Mouse (Mus musculus) midbrain, postnatal 0 days (tissue): ENCODE measurements at regions not wholly inside any gene's neighbourhood (a gene's known extent, or its start where the extent isn't known, plus 50 kb on each side); places are given as distances from the start of the nearest gene placed in this dataset.

ENCODE experiments used
- ATAC-seq: fragments of 200-750 bp; cut with Nextera tagmentation; 2 replicates; pipeline ENCODE4 v1.8.0; 2017; ENCODE audit warnings: moderate number of reproducible peaks, mild to moderate bottlenecking, moderate TSS enrichment, moderate library complexity; ENCODE audit not compliant: low FRiP score
- DNase-seq: peaks from one replicate; pipeline ENCODE4 v3.0.0-alpha.2; 2015; ENCODE audit warnings: low spot score
- H3K27ac ChIP-seq: fragments of 300-500 bp; sonication (generic); 2 replicates; pipeline ENCODE4 v1.5.1; 2014; ENCODE audit warnings: low read depth, mild to moderate bottlenecking, low read length, mixed read lengths
- H3K27me3 ChIP-seq: fragments of 300-500 bp; sonication (generic); 2 replicates; pipeline ENCODE4 v1.6.1; 2014; ENCODE audit warnings: low read length, control low read depth, mixed read lengths; ENCODE audit not compliant: insufficient read depth
- H3K36me3 ChIP-seq: fragments of 300-500 bp; sonication (generic); 2 replicates; pipeline ENCODE4 v1.6.1; 2014; ENCODE audit warnings: low read length, control low read depth, mixed read lengths; ENCODE audit not compliant: insufficient read depth
- H3K4me1 ChIP-seq: fragments of 300-500 bp; sonication (generic); 2 replicates; pipeline ENCODE4 v1.6.1; 2014; ENCODE audit warnings: mild to moderate bottlenecking, control low read depth, antibody characterized with exemption, low read length, mixed read lengths; ENCODE audit not compliant: insufficient read depth
- H3K4me2 ChIP-seq: fragments of 300-500 bp; sonication (generic); 2 replicates; pipeline ENCODE4 v1.6.1; 2014; ENCODE audit warnings: low read depth, mild to moderate bottlenecking, low read length, mixed read lengths; ENCODE audit not compliant: poor library complexity, severe bottlenecking
- H3K4me3 ChIP-seq: fragments of 300-500 bp; sonication (generic); 2 replicates; pipeline ENCODE4 v1.5.1; 2014; ENCODE audit warnings: low read depth, mild to moderate bottlenecking, low read length, moderate library complexity
- H3K9ac ChIP-seq: fragments of 300-500 bp; sonication (generic); replicated peaks from 2 replicates; pipeline ENCODE4 v1.6.1; 2014; ENCODE audit warnings: mild to moderate bottlenecking, low read length, moderate library complexity, mixed read lengths; ENCODE audit not compliant: poor library complexity, severe bottlenecking
- H3K9me3 ChIP-seq: fragments of 300-500 bp; sonication (generic); 2 replicates; pipeline ENCODE4 v1.6.1; 2016; ENCODE audit warnings: low read length, control low read depth
- CTCF ChIP-seq: IDR thresholded peaks from 2 replicates; pipeline ENCODE4 v1.5.1; 2016; ENCODE audit warnings: antibody characterized with exemption, mild to moderate bottlenecking
- WGBS: fragments of 180-500 bp; shearing (Covaris S2); extraction: QIAGEN DNeasy Blood & Tissue Kit; methylation state at CpG from one replicate; pipeline ENCODE4 v1.1.7; 2014; 5-methylcytosine and 5-hydroxymethylcytosine counted together

DNA sequence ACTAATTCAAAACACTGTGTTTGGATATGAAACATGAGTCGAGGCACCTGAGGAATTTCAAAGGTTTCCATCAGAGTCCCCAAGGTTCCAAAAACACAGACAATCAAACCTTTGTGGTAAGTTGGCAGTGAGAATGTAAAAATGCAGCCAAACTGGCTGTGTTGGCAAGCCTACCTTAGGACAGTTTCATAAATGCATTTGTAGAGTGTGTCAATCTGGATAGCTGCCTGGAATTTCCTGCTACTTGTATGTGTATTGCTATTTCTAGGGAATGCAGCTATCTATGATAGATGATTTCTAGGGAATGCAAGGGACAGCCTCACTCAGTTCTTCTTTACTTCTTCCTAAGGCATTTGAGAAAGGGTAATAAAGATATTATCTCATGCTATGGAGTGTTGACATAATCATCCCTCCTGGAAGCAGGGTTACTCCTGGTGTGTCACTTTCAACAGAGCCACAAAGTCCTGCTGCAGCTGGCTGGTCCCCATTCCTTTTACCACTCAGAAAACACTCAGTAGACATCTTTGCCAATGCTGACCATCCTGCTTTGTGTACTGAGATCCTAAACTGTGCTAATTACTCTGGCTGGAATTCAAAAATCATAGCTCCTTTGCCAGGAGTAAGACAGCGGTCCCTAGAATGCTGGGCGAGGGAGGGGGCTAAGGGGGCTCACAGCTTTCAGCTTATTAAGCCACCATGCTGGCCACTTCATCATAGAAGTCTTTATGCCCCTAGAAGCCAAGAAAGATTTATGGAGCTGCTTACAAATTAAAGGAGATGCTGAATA, 261.4 kb upstream of the Negr1 start:
- no peaks in the 10 kb centered on the region; the same call in 1 of the 2 replicates for H3K4me1 ChIP-seq
- H3K27ac ChIP-seq: no peak overlapping the region
- no peak overlapping the region for H3K4me3 ChIP-seq
- WGBS: 69% methylated on average over 3 of the region's 3 CpGs
- no peaks in the 10 kb centered on the region for H3K9me3 ChIP-seq
- H3K36me3 ChIP-seq: no peaks in the 10 kb centered on the region
- no peak for TF ChIP-seq CTCF
- H3K27me3 ChIP-seq: no peaks in the 10 kb centered on the region
- peak; percentile 85 for DNase-seq
- no peak overlapping the region for H3K4me2 ChIP-seq
- H3K9ac ChIP-seq: no peak overlapping the region
- ATAC-seq: 0 out of 2 replicates have a peak, but pooled peaks have one; percentile 34

DNA sequence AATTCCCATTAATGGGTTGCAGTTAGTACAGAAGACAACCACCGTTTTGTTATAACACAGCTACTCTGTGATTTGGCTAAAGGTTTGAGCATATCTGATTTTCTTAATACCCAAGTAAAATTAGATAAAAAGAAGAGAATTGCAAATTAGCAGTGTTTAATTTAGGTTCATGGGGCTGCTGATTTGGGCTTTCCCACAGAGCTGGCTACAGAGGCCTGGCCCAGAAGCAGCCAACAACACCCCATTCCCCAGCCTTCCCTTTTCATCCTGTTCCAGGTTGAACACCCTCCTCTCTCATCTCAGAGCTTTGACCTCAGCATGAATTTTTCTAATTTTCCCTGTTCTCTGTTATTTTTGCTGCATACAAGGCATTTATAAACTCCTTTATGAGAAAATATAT, 260.3 kb upstream of the Negr1 start:
- Histone ChIP-seq H3K36me3 (no peaks in the 10 kb centered on the region), H3K9ac (no peak overlapping the region), H3K27me3 (no peaks in the 10 kb centered on the region), H3K27ac (no peak overlapping the region), H3K4me3 (no peak overlapping the region), H3K9me3 (no peaks in the 10 kb centered on the region), H3K4me2 (no peak overlapping the region), H3K4me1 (no peaks in the 10 kb centered on the region; the same call in 1 of the 2 replicates)
- WGBS: 45% methylated on average over 1 of the region's 1 CpGs
- no peak for DNase-seq
- TF ChIP-seq CTCF: no peak
- ATAC-seq: no peak

DNA sequence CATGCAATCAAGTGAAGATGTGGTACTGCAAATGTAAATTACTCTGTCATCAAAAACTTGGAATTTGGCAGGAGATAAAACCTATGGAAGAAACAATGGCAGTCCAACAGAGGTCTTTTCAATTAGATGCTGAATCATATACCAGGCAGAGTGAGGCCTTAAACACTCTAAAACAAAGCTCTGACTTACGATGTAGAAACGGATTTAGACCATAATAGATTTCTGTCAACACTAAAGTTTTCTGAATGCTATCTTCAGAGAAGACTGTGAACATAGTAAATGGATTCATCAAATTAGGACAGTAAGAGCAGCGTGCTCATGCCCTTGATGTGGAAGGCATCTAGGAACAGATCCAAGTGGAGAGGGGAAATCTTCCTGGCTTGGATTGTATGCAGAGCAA, 259.8 kb upstream of the Negr1 start:
- H3K27me3 ChIP-seq: no peaks in the 10 kb centered on the region
- no peak for DNase-seq
- H3K4me1 ChIP-seq: no peaks in the 10 kb centered on the region; the same call in 1 of the 2 replicates
- no peak overlapping the region for H3K9ac ChIP-seq
- 79% methylated on average over 3 of the region's 3 CpGs for WGBS
- no peak for ATAC-seq
- H3K27ac ChIP-seq: no peak overlapping the region
- no peaks in the 10 kb centered on the region for H3K36me3 ChIP-seq
- no peak for TF ChIP-seq CTCF
- no peak overlapping the region for H3K4me3 ChIP-seq
- H3K4me2 ChIP-seq: no peak overlapping the region
- H3K9me3 ChIP-seq: no peaks in the 10 kb centered on the region

DNA sequence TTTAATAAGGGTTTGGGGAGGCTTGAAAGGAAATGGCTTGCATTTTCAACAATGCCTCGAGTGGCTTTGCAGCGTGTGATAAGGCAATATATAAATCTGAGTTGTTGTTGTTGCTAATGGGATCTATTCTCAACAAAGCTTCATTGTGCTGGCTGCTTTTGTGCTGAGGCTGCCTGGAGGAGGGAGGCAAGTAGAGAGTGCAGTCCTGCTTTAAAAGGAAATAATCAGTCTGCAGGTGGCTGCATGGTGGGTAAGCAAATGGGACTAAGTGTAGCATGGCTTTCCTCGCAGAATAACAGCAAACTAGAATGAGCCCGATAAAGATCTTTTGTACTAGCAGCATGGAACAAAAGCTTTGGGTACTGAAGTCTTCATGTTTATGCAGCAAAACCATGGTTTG, 257.4 kb upstream of the Negr1 start:
- H3K27ac ChIP-seq: no peak overlapping the region
- no peak overlapping the region for H3K9ac ChIP-seq
- no peaks in the 10 kb centered on the region; the same call in 1 of the 2 replicates for H3K4me1 ChIP-seq
- ATAC-seq (no peak), DNase-seq (no peak)
- no peaks in the 10 kb centered on the region for H3K9me3 ChIP-seq
- TF ChIP-seq CTCF: no peak
- H3K4me3 ChIP-seq: no peak overlapping the region
- H3K4me2 ChIP-seq: no peak overlapping the region
- H3K27me3 ChIP-seq: no peaks in the 10 kb centered on the region
- H3K36me3 ChIP-seq: no peaks in the 10 kb centered on the region
- WGBS: 13% methylated on average over 4 of the region's 4 CpGs

DNA sequence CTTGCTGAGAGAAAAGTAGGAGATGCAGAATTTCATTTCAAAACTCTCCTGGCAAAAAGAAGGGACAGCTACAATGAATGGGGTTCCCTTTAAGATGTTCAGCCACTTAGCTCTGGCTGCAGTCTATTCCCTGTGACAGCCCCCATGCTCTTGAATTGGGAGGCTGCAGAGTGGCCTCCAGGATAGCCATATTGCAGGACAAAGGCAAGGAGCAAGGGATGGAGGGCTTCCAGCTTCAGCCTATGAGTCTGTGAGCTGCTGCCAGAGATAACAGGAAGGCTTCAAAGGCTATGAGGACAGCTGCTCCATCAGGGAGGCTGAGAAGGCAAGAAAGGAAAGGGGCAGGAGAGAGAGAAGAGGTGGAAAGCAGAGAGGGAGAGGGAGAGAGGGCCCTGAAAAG, 256.5 kb upstream of the Negr1 start:
- no peaks in the 10 kb centered on the region for H3K27me3 ChIP-seq
- no peaks in the 10 kb centered on the region; the same call in 1 of the 2 replicates for H3K4me1 ChIP-seq
- no peak for TF ChIP-seq CTCF
- no peaks in the 10 kb centered on the region for H3K9me3 ChIP-seq
- DNase-seq (no peak), ATAC-seq (no peak)
- no peak overlapping the region for H3K9ac ChIP-seq
- no peak overlapping the region for H3K4me3 ChIP-seq
- H3K27ac ChIP-seq: no peak overlapping the region
- H3K4me2 ChIP-seq: no peak overlapping the region
- H3K36me3 ChIP-seq: no peaks in the 10 kb centered on the region

DNA sequence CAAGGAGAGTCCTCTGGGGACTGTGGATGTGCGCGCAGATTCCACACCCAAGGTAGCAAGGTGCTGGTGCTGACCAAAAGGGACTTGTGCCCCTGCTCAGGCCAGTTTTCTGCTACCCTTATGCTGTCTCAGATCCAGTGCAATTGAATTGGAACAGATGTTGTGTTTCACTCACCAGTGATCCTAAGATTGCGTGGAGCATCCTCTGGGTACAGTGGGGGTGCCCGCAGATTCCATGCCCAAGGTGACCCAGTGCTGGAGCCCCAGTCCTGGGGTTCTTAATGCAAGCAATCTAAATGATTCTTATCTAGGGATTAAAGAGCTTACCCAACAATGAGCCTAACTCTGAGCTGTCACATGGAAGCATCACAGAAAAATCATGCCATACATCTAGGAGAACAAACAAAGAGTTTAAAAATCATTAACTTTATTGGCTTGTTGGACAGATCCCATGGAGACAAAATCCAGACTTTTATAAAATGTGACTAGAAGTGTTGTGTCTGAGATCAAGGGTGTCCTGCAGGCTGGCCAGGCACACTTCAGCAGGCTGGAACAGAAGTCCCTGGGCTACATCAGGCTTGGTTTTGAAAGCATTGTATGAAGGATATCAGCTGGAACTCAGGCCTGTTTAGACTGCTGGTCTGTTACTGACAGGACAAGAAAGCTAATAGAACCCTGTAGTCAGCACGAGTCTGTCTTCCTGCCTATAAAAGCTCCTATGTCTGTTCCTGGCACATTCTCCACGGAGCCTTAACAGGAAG, 226.4 kb upstream of the Negr1 start:
- DNase-seq: no peak
- Histone ChIP-seq H3K4me2 (no peak overlapping the region), H3K9ac (no peak overlapping the region), H3K4me3 (no peak overlapping the region), H3K27me3 (no peaks in the 10 kb centered on the region), H3K9me3 (no peaks in the 10 kb centered on the region), H3K36me3 (no peaks in the 10 kb centered on the region), H3K27ac (no peak overlapping the region), H3K4me1 (no peaks in the 10 kb centered on the region)
- no peak for TF ChIP-seq CTCF
- no peak for ATAC-seq
- WGBS: 75% methylated on average over 6 of the region's 6 CpGs
